Mouse (Mus musculus) thymus, adult 2 months (tissue): ENCODE data around the gene Nemf. TPM values are rescaled to one million over a fixed set of nuclear protein-coding genes. Genes with fewer than 3 reads are reported as not detected.
"Not testable (repeated sequence)": the region's sequence is repeated elsewhere in the genome, so short reads cannot be mapped to it uniquely, and the experiment has no call there.

Source experiments
- DNase-seq: peaks from one replicate; pipeline ENCODE4 v3.0.0; 2021
- H3K27ac ChIP-seq: fragments of 200-500 bp; 2 replicates; pipeline ENCODE4 v1.5.1; 2012; ENCODE audit warnings: low read length, control low read depth; ENCODE audit not compliant: control insufficient read depth, insufficient read depth
- H3K27me3 ChIP-seq: fragments of 200-500 bp; 2 replicates; pipeline ENCODE4 v1.6.1; 2012; ENCODE audit warnings: mild to moderate bottlenecking, low read length, moderate library complexity, mixed read lengths; ENCODE audit not compliant: control insufficient read depth, insufficient read depth
- H3K36me3 ChIP-seq: fragments of 200-500 bp; 2 replicates; pipeline ENCODE4 v1.6.1; 2012; ENCODE audit warnings: mild to moderate bottlenecking, low read length, moderate library complexity; ENCODE audit not compliant: control insufficient read depth, insufficient read depth
- H3K4me1 ChIP-seq: fragments of 200-500 bp; replicated peaks from 2 replicates; pipeline ENCODE4 v1.6.1; 2012; ENCODE audit warnings: low read length; ENCODE audit not compliant: control insufficient read depth, insufficient read depth
- H3K4me3 ChIP-seq: fragments of 200-500 bp; 2 replicates; pipeline ENCODE4 v1.5.1; 2012; ENCODE audit warnings: mild to moderate bottlenecking, low read length, control low read depth, moderate library complexity; ENCODE audit not compliant: control insufficient read depth, insufficient read depth
- CTCF ChIP-seq: fragments of 200-500 bp; IDR thresholded peaks from 2 replicates; pipeline ENCODE4 v1.5.1; 2012; ENCODE audit warnings: mild to moderate bottlenecking, control low read depth, low read length, moderate library complexity, borderline replicate concordance; ENCODE audit not compliant: control insufficient read depth, poor library complexity, insufficient read depth; ENCODE audit errors: extremely low read depth
- POLR2A ChIP-seq: fragments of 200-500 bp; IDR thresholded peaks from 2 replicates; pipeline ENCODE4 v1.6.1; 2012; ENCODE audit warnings: mild to moderate bottlenecking, low read length, control low read depth, moderate library complexity; ENCODE audit not compliant: control insufficient read depth, poor library complexity, insufficient read depth; ENCODE audit errors: extremely low read depth
- WGBS: fragments of 180-500 bp; shearing (Covaris S2); methylation state at CpG from one replicate; pipeline ENCODE4 v1.1.7; 2018; 5-methylcytosine and 5-hydroxymethylcytosine counted together
- polyA plus RNA-seq: library from polyadenylated mRNA; depleted of rRNA; stranded (reverse); fragments of >200 nt; gene quantifications from 2 replicates; pipeline ENCODE4 v1.2.3, GENCODE M21; 2012

Nemf gene
- polyA plus RNA-seq, 1 experiment: 8.5 TPM

DNA sequence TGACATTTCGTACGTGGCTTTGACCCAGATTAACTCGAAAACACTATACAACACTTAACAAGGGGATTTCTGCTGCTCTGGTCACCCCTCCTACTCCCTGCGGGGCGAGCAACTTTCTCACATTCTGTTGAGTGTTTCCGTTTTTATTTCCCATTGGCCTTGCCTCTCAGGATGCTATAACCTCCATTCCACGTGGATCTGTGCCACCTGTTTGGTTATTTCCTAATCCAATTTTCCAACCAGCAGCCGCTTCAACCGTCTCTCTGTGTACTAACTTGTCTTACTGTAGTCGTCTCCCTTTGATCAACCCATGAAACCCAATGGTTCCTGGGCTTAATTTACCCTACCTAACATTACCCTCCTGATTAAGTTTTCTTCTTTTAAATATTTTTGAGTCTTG is 36.1 kb upstream of the Nemf start:
- H3K36me3 ChIP-seq: no peaks in the 10 kb centered on the region
- WGBS: 92% methylated on average over 10 of the region's 10 CpGs
- no peaks in the 10 kb centered on the region for H3K4me1 ChIP-seq
- no peak overlapping the region for H3K4me3 ChIP-seq
- DNase-seq: no peak
- TF ChIP-seq POLR2A: no peak
- no peak for TF ChIP-seq CTCF
- H3K27ac ChIP-seq: no peak overlapping the region
- no peaks in the 10 kb centered on the region for H3K27me3 ChIP-seq

GRCm38 (mm10) chr12:69390000-69390698 is 33.2 kb upstream of the Nemf start:
- no peak for TF ChIP-seq CTCF
- TF ChIP-seq POLR2A: no peak
- DNase-seq: no peak
- Histone ChIP-seq H3K36me3 (no peaks in the 10 kb centered on the region), H3K27me3 (no peaks in the 10 kb centered on the region), H3K4me3 (no peak overlapping the region), H3K4me1 (peaks cover 5% of the 10 kb centered on the region), H3K27ac (no peak overlapping the region)
- 89% methylated on average over 7 of the region's 7 CpGs for WGBS

DNA sequence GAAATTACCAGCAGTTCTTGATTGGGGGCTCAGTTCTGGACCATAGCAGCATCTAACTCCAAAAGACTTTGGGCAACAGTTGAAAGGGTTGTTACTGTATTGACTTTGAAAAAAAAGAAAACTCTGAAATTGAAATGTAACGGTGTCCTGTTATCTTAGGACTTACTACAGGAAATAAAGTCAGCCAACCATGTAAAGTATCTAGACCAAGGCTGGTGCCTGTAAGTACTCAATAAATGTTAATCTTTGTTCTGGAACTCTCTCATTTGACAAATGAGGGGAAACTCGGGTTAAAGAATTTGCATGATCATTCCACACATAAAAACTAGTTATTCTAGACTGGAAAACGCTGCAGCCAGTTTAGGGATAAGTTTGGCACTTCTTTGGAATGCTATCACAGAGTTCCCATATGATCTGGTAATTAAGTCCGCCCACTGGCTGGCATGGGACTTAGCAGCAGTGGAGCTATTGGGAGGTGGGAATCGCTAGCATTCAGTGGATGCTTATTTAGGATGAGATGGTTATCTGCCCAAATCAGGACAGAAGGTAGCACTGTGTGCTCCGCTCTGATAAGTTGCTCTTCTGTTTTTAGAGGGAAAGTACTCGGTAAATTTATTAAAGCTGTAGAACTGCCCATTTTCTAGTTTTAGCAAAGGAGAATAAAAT is 32.4 kb upstream of the Nemf start:
- Histone ChIP-seq H3K4me1 (peaks cover 5% of the 10 kb centered on the region), H3K27ac (no peak overlapping the region), H3K27me3 (no peaks in the 10 kb centered on the region), H3K36me3 (no peaks in the 10 kb centered on the region), H3K4me3 (no peak overlapping the region)
- WGBS: 86% methylated on average over 7 of the region's 7 CpGs
- no peak for DNase-seq
- TF ChIP-seq CTCF (no peak), POLR2A (no peak)

DNA sequence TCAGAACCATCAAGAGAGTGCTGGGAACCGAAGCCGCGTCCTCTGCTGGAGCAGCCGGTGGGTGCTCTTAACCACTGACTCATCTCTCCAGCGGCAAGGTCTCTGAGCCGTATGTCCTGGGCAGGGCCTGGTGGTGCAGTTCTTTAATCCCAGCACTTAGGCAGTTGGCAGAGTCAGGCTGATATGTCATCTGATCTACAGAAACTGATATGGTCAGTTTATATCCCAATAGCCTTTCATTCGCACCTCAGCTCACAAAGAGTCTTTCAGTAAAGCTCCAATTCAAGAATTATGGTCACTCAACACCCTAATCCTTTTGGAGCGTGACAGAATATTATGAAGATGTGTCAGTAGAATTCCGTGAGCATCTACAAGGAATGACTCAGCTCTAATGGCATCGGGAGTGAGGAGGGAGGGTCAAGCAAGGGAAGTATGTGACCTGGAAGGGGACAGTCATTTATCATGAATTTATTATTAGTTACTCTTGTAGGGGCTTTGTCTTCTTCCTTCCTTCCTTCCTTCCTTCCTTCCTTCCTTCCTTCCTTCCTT is 31.4 kb upstream of the Nemf start:
- no peak overlapping the region for H3K4me3 ChIP-seq
- H3K27ac ChIP-seq: no peak overlapping the region
- 98% methylated on average over 10 of the region's 10 CpGs for WGBS
- peaks cover 5% of the 10 kb centered on the region for H3K4me1 ChIP-seq
- no peaks in the 10 kb centered on the region for H3K36me3 ChIP-seq
- no peaks in the 10 kb centered on the region for H3K27me3 ChIP-seq
- DNase-seq: no peak
- TF ChIP-seq POLR2A (no peak), CTCF (no peak)

DNA sequence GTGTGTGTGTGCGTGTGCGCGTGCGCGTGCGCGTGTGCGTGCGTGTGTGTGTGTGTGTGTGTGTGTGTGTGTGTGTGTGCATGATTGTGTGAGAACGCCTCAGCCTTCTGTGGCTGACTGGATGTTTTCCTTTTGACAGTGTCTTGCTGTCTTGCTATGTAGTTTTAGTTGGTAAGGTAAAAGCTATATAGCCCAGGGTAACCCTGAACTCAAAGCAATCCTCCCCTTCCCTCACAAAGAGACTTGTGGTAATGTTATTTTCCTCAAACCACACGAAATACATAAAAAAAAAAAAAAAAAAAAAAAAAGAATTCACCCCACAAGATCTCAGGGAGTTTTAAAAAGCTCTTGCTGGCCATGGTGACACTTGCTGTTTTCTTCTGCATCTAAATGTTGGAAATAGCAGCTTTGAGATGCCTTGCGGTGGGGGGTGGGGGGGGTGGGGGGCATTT is 29.3 kb upstream of the Nemf start:
- not testable (repeated sequence) for DNase-seq, H3K27ac ChIP-seq, H3K4me1 ChIP-seq, H3K36me3 ChIP-seq, H3K27me3 ChIP-seq, H3K4me3 ChIP-seq
- WGBS: 50% methylated on average over 12 of the region's 12 CpGs

- peaks cover 5% of the 10 kb centered on the region for H3K4me1 ChIP-seq
- H3K27me3 ChIP-seq: no peaks in the 10 kb centered on the region
- TF ChIP-seq POLR2A (no peak), CTCF (no peak)
- no peak overlapping the region for H3K27ac ChIP-seq
- H3K4me3 ChIP-seq: no peak overlapping the region
- WGBS: 55% methylated on average over 6 of the region's 6 CpGs
- DNase-seq: no peak
- H3K36me3 ChIP-seq: no peaks in the 10 kb centered on the region
Measured at GRCm38 (mm10) chr12:69385542-69386280, 28.7 kb upstream of the Nemf start.
